10 mouse cellular contexts compared by ENCODE assay signal in genomic region chrX:7610035-7610434, GRCm38 (mm10). TPM values are rescaled to one million over a fixed set of nuclear protein-coding genes. Genes with fewer than 3 reads are reported as not detected.
DNase-seq lines count a peak whose midpoint lies in the region; ATAC-seq lines count a peak whose summit lies in the region.
"Had no signal": no experiment of that assay in that cellular context is flagged by ENCODE, and none has a peak within 500 bp of the region (broad histone marks: within the 10 kb centered on the region; RNA-seq: fewer than 3 reads in every experiment).

No protein-coding gene starts in this region.

- H3K27me3 ChIP-seq in heart, embryonic 10.5 days (ENCODE audit: insufficient read depth, poor library complexity, severe bottlenecking), result peaks cover 14% of the 10 kb centered on the region
- peaks cover 21% of the 10 kb centered on the region for H3K27me3 ChIP-seq in limb, embryonic 10.5 days (ENCODE audit: low read depth, poor library complexity, severe bottlenecking)
- H3K27me3 ChIP-seq in stomach, embryonic 16.5 days (ENCODE audit: control insufficient read depth, insufficient read depth, low read length), result no peaks in the 10 kb centered on the region; the same call in 1 of the 2 replicates

- no peaks in the 10 kb centered on the region for H3K9me3 ChIP-seq in heart, embryonic 10.5 days
- no peaks in the 10 kb centered on the region for H3K9me3 ChIP-seq in limb, embryonic 10.5 days (replicated peaks)
- no peaks in the 10 kb centered on the region for H3K9me3 ChIP-seq in stomach, embryonic 16.5 days (replicated peaks; ENCODE audit: control insufficient read depth, low read length)

- no peak overlapping the region for H3K27ac ChIP-seq in heart, embryonic 10.5 days
- no peak overlapping the region for H3K27ac ChIP-seq in limb, embryonic 10.5 days
- H3K27ac ChIP-seq in stomach, embryonic 16.5 days (ENCODE audit: low read length), result no peak overlapping the region
- H3K27ac ChIP-seq: macrophage had no signal

- H3K9ac ChIP-seq in stomach, embryonic 16.5 days (ENCODE audit: low read length), result no peak overlapping the region

- no peak for ATAC-seq in stomach, embryonic 16.5 days (ENCODE audit: insufficient read depth, low FRiP score)

- no peaks in the 10 kb centered on the region for H3K36me3 ChIP-seq in heart, embryonic 10.5 days
- H3K36me3 ChIP-seq in limb, embryonic 10.5 days, result no peaks in the 10 kb centered on the region
- H3K36me3 ChIP-seq in stomach, embryonic 16.5 days (ENCODE audit: control insufficient read depth, insufficient read depth, low read length), result no peaks in the 10 kb centered on the region

- peak overlapping the region; percentile 75 for H3K4me2 ChIP-seq in stomach, embryonic 16.5 days (ENCODE audit: low read depth, low read length)

- no peak for DNase-seq in heart, embryonic 10.5 days (ENCODE audit: low spot score)
- no peak for DNase-seq in heart, postnatal 14 days
- DNase-seq in right cerebral cortex, postnatal 10 days (ENCODE audit: low spot score in 2 of 2), result peak; percentile 37 to 43
- DNase-seq in right cerebral cortex, postnatal 14 days, result no peak
- no peak for DNase-seq in limb, embryonic 10.5 days (ENCODE audit: low spot score)
- DNase-seq in adrenal gland, postnatal 36 days, result no peak
- no peak for DNase-seq in urinary bladder, adult 18-20 months (ENCODE audit: low spot score in 2 of 2)

- 19% methylated on average over 21 of the region's 21 CpGs for WGBS in heart, embryonic 10.5 days
- 25% methylated on average over 21 of the region's 21 CpGs for WGBS in limb, embryonic 10.5 days
- WGBS in stomach, embryonic 16.5 days, result 26% methylated on average over 21 of the region's 21 CpGs

- H3K4me3 ChIP-seq in heart, embryonic 10.5 days, result peak overlapping the region; percentile 57
- peak overlapping the region; percentile 50 for H3K4me3 ChIP-seq in limb, embryonic 10.5 days
- H3K4me3 ChIP-seq in stomach, embryonic 16.5 days (replicated peaks; ENCODE audit: low read length), result peak overlapping the region; percentile 45

- intact Hi-C loops in heart, postnatal 14 days (cut with DNase I), result no loop called here

- no peaks in the 10 kb centered on the region for H3K4me1 ChIP-seq in heart, embryonic 10.5 days
- 0 out of 2 replicates have a peak, but pooled peaks cover 3% of the 10 kb centered on the region for H3K4me1 ChIP-seq in limb, embryonic 10.5 days
- no peaks in the 10 kb centered on the region for H3K4me1 ChIP-seq in stomach, embryonic 16.5 days (ENCODE audit: control insufficient read depth, insufficient read depth, low read length)

RNA-seq across cellular contexts. Expression of gene Cacna1f, which starts 3.2 kb away (rescaled TPM):
- 0.03 TPM in 1 of 2 replicates, not detected in the other for polyA plus RNA-seq in heart, embryonic 10.5 days (2016; fragmentation: Nextera tagmentation; extraction: Ambion mirVana)
- not detected for total RNA-seq in heart, postnatal 14 days (2021)
- not detected in 2 replicates for polyA plus RNA-seq in limb, embryonic 10.5 days (2016; fragmentation: Nextera tagmentation; extraction: Ambion mirVana)
- polyA plus RNA-seq in stomach, embryonic 16.5 days (2015; fragmentation: Nextera tagmentation; extraction: Ambion mirVana), result 0.05 TPM in 1 of 2 replicates, not detected in the other
- under 1 TPM in 1 of 2 experiments, not detected in 1; 0.13 TPM for total RNA-seq in adrenal gland, postnatal 36 days (2021)
- polyA plus RNA-seq: C2C12 had no signal

RNA-seq across cellular contexts. Expression of gene Ccdc22, which starts 4.7 kb away (rescaled TPM):
- 27.1 and 27.6 TPM in 2 replicates for polyA plus RNA-seq in heart, embryonic 10.5 days (2016; fragmentation: Nextera tagmentation; extraction: Ambion mirVana)
- 10 to 100 TPM; 11.5 to 12.4 TPM for total RNA-seq in heart, postnatal 14 days (2021)
- polyA plus RNA-seq in limb, embryonic 10.5 days (2016; fragmentation: Nextera tagmentation; extraction: Ambion mirVana), result 36.5 and 37.9 TPM in 2 replicates
- polyA plus RNA-seq in stomach, embryonic 16.5 days (2015; fragmentation: Nextera tagmentation; extraction: Ambion mirVana), result 28.5 and 29.6 TPM in 2 replicates
- total RNA-seq in adrenal gland, postnatal 36 days (2021), result 10 to 100 TPM; 19.0 to 28.3 TPM

RNA-seq across cellular contexts. Expression of gene Syp, which starts 28.2 kb away (rescaled TPM):
- 0.91 and 1.1 TPM in 2 replicates for polyA plus RNA-seq in heart, embryonic 10.5 days (2016; fragmentation: Nextera tagmentation; extraction: Ambion mirVana)
- 1 to 10 TPM; 1.4 to 1.8 TPM for total RNA-seq in heart, postnatal 14 days (2021)
- 1.6 and 1.9 TPM in 2 replicates for polyA plus RNA-seq in limb, embryonic 10.5 days (2016; fragmentation: Nextera tagmentation; extraction: Ambion mirVana)
- polyA plus RNA-seq in stomach, embryonic 16.5 days (2015; fragmentation: Nextera tagmentation; extraction: Ambion mirVana), result 9.8 and 10.3 TPM in 2 replicates
- total RNA-seq in adrenal gland, postnatal 36 days (2021), result 10 to 100 TPM; 32.8 to 48.6 TPM

RNA-seq across cellular contexts. Expression of gene Ppp1r3f, which starts 36.0 kb away (rescaled TPM):
- 2.1 and 2.5 TPM in 2 replicates for polyA plus RNA-seq in heart, embryonic 10.5 days (2016; fragmentation: Nextera tagmentation; extraction: Ambion mirVana)
- total RNA-seq in heart, postnatal 14 days (2021), result 1 to 10 TPM; 2.3 to 2.6 TPM
- 1.3 and 1.5 TPM in 2 replicates for polyA plus RNA-seq in limb, embryonic 10.5 days (2016; fragmentation: Nextera tagmentation; extraction: Ambion mirVana)
- 0.89 and 1.4 TPM in 2 replicates for polyA plus RNA-seq in stomach, embryonic 16.5 days (2015; fragmentation: Nextera tagmentation; extraction: Ambion mirVana)
- total RNA-seq in adrenal gland, postnatal 36 days (2021), result 1 to 10 TPM; 3.8 to 4.5 TPM

RNA-seq across cellular contexts. Expression of gene Foxp3, which starts 36.6 kb away (rescaled TPM):
- polyA plus RNA-seq in heart, embryonic 10.5 days (2016; fragmentation: Nextera tagmentation; extraction: Ambion mirVana), result 0.10 TPM in 1 of 2 replicates, not detected in the other
- total RNA-seq in heart, postnatal 14 days (2021), result under 1 TPM in 1 of 2 experiments, not detected in 1; 0.05 TPM
- 0.05 and 0.06 TPM in 2 replicates for polyA plus RNA-seq in limb, embryonic 10.5 days (2016; fragmentation: Nextera tagmentation; extraction: Ambion mirVana)
- 0.16 TPM in 1 of 2 replicates, not detected in the other for polyA plus RNA-seq in stomach, embryonic 16.5 days (2015; fragmentation: Nextera tagmentation; extraction: Ambion mirVana)
- not detected for total RNA-seq in adrenal gland, postnatal 36 days (2021)

Comparison
In these comparisons a context has a peak if more than half of its experiments do, and no peak if none do; other contexts are left out.
1. DNase-seq: peak in right cerebral cortex, postnatal 10 days (2 of 2); none in heart, embryonic 10.5 days (single experiment), heart, postnatal 14 days (0 of 2), right cerebral cortex, postnatal 14 days (single experiment), limb, embryonic 10.5 days (single experiment), adrenal gland, postnatal 36 days (0 of 2) and urinary bladder, adult 18-20 months (0 of 2).
2. Peak in every context shown above with its lines, with median percentiles within 50 percentile points of each other: H3K4me3 ChIP-seq.